Mouse (Mus musculus) midbrain, embryonic 15.5 days (tissue): Measurements from ENCODE around the gene 1700024G13Rik. TPM values are rescaled to one million over a fixed set of nuclear protein-coding genes. Genes with fewer than 3 reads are reported as not detected.
"Not testable (repeated sequence)": the region's sequence is repeated elsewhere in the genome, so short reads cannot be mapped to it uniquely, and the experiment has no call there.

Experiments
- ATAC-seq: fragments of 200-750 bp; cut with Nextera tagmentation; replicated peaks from 2 replicates; pipeline ENCODE4 v1.8.0; 2017; ENCODE audit warnings: moderate TSS enrichment
- H3K27ac ChIP-seq: fragments of 300-500 bp; sonication (generic); 2 replicates; pipeline ENCODE4 v1.5.1; 2015; ENCODE audit warnings: mild to moderate bottlenecking, inconsistent platforms
- H3K27me3 ChIP-seq: fragments of 300-500 bp; sonication (generic); replicated peaks from 2 replicates; pipeline ENCODE4 v1.6.1; 2015; ENCODE audit warnings: inconsistent platforms
- H3K36me3 ChIP-seq: fragments of 300-500 bp; sonication (generic); replicated peaks from 2 replicates; pipeline ENCODE4 v1.6.1; 2015; ENCODE audit warnings: inconsistent platforms
- H3K4me1 ChIP-seq: fragments of 300-500 bp; sonication (generic); 2 replicates; pipeline ENCODE4 v1.6.1; 2015; ENCODE audit warnings: inconsistent platforms
- H3K4me2 ChIP-seq: fragments of 300-500 bp; sonication (generic); 2 replicates; pipeline ENCODE4 v1.6.1; 2015; ENCODE audit warnings: inconsistent platforms, mild to moderate bottlenecking, moderate library complexity
- H3K4me3 ChIP-seq: fragments of 300-500 bp; sonication (generic); 2 replicates; pipeline ENCODE4 v1.5.1; 2015; ENCODE audit warnings: mild to moderate bottlenecking, inconsistent platforms
- H3K9ac ChIP-seq: fragments of 300-500 bp; sonication (generic); 2 replicates; pipeline ENCODE4 v1.6.1; 2015; ENCODE audit warnings: mild to moderate bottlenecking, inconsistent platforms
- H3K9me3 ChIP-seq: fragments of 300-500 bp; sonication (generic); 2 replicates; pipeline ENCODE4 v1.6.1; 2016; ENCODE audit warnings: inconsistent platforms
- WGBS: fragments of 180-500 bp; shearing (Covaris S2); methylation state at CpG from one replicate; pipeline ENCODE4 v1.1.7; 2015; ENCODE audit warnings: mixed read lengths; 5-methylcytosine and 5-hydroxymethylcytosine counted together
- polyA plus RNA-seq: library from polyadenylated mRNA; unstranded; fragments of >200 nt; fragmentation: Nextera tagmentation; extraction: Ambion mirVana; gene quantifications from 2 replicates; pipeline ENCODE4 v1.2.1, GENCODE M21; 2015

Gene 1700024G13Rik
- polyA plus RNA-seq = 0.34 and 1.0 TPM in 2 replicates

DNA sequence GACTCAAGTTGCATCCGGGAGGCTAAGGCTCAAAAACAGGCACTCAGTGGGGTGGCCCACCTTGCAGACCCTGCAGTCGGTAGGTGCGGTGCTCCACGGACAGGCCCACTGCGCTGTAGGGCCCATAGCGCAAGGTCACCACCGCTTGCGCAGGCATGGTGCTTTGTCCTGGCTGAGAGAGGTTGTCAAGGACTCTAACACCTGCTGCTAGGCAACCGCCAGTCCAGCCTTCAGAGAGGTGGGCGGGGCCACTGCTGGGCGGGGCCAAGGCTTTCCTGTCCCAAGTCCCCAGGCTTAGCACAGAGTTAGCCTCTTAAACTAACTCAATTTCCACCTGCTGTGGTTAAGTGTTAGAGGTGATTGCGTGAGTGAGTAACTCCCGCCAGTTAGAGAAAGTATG, at the start of gene 1700024G13Rik:
Gene 1700024G13Rik, minus strand, starts transcription at position 196 of the 400 bp plus-strand sequence.
- no peak within 1 kb of the TSS for H3K9ac ChIP-seq
- H3K4me1 ChIP-seq = peaks cover 5% of the 10 kb centered on the region
- no peaks in the 10 kb centered on the region for H3K27me3 ChIP-seq
- peak within 1 kb of the TSS; percentile 30 for H3K4me2 ChIP-seq
- ATAC-seq = peak; percentile 70
- no peak within 1 kb of the TSS for H3K4me3 ChIP-seq
- no peaks in the 10 kb centered on the region for H3K36me3 ChIP-seq
- no peak within 1 kb of the TSS for H3K27ac ChIP-seq
- H3K9me3 ChIP-seq = no peaks in the 10 kb centered on the region
- 2% methylated on average over 13 of the region's 13 CpGs for WGBS

DNA sequence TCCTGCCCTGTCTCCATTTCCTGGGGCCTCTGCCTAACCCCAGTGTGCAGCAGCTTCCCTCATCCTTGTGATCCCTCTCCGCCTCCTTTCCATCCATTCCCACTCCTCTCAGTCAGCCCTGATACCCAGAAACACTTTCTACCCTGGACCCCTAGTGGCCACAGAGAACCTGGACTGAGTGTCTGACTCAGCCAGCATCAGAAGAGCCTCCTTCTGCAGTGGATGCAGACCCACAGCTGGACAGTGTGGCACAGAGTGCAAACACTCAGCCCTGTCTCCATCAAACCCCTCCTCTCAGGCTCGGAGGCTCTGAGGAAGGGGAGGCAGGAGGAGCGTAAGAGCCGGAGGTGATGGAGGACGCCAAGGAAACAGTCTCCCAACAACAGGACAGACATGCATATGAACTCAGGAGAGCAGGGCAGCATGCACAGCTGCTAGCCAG, 49.2 kb upstream of the 1700024G13Rik start:
- Histone ChIP-seq H3K4me1 (no peaks in the 10 kb centered on the region), H3K27me3 (no peaks in the 10 kb centered on the region), H3K4me2 (no peak overlapping the region), H3K9me3 (no peaks in the 10 kb centered on the region), H3K4me3 (no peak overlapping the region), H3K27ac (no peak overlapping the region), H3K36me3 (no peaks in the 10 kb centered on the region), H3K9ac (no peak overlapping the region)
- no peak for ATAC-seq
- 34% methylated on average over 5 of the region's 5 CpGs for WGBS

- Histone ChIP-seq H3K27me3 (no peaks in the 10 kb centered on the region), H3K9ac (no peak overlapping the region), H3K4me1 (no peaks in the 10 kb centered on the region), H3K4me2 (no peak overlapping the region), H3K36me3 (no peaks in the 10 kb centered on the region), H3K9me3 (no peaks in the 10 kb centered on the region), H3K4me3 (no peak overlapping the region), H3K27ac (no peak overlapping the region)
- 32% methylated on average over 8 of the region's 8 CpGs for WGBS
- ATAC-seq = no peak
Observed at GRCm38 (mm10) chr14:32429030-32429602, 40.9 kb upstream of the 1700024G13Rik start.

GRCm38 (mm10) chr14:32423946-32424345, 35.8 kb upstream of the 1700024G13Rik start:
- no peak for ATAC-seq
- Histone ChIP-seq H3K4me1 (no peaks in the 10 kb centered on the region), H3K9ac (no peak overlapping the region), H3K4me3 (no peak overlapping the region), H3K27ac (no peak overlapping the region), H3K4me2 (no peak overlapping the region), H3K9me3 (no peaks in the 10 kb centered on the region), H3K27me3 (no peaks in the 10 kb centered on the region), H3K36me3 (no peaks in the 10 kb centered on the region)
- 83% methylated on average over 7 of the region's 7 CpGs for WGBS

DNA sequence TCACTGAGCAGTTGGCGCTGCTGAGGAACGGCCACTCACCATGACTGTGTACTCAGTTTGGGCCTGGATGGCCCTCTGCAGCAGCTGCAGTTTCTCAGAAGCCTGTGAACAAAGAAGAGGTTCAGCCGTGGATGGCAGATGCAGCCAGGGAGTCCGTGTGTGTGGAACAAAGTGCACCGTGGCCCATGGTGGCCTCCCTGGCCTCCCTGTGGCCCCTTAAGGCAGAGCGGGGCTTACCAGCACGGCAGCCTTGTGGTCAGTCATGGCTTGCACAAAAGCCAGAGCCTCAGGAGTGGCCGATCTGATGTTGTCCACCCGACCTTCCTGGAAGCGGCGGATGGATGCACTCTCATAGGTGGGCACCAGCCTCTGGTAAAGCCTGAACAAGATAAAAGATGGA, 30.6 kb upstream of the 1700024G13Rik start:
- no peak for ATAC-seq
- Histone ChIP-seq H3K27ac (no peak overlapping the region), H3K4me3 (no peak overlapping the region), H3K4me1 (no peaks in the 10 kb centered on the region), H3K27me3 (no peaks in the 10 kb centered on the region), H3K4me2 (no peak overlapping the region), H3K9me3 (no peaks in the 10 kb centered on the region), H3K36me3 (no peaks in the 10 kb centered on the region), H3K9ac (no peak overlapping the region)
- 79% methylated on average over 11 of the region's 11 CpGs for WGBS

GRCm38 (mm10) chr14:32412075-32412474, 23.9 kb upstream of the 1700024G13Rik start:
- Histone ChIP-seq H3K9me3 (no peaks in the 10 kb centered on the region), H3K9ac (no peak overlapping the region), H3K4me1 (no peaks in the 10 kb centered on the region), H3K4me2 (no peak overlapping the region), H3K27ac (no peak overlapping the region), H3K36me3 (no peaks in the 10 kb centered on the region), H3K4me3 (no peak overlapping the region), H3K27me3 (no peaks in the 10 kb centered on the region)
- no peak for ATAC-seq
- WGBS = 90% methylated on average over 5 of the region's 5 CpGs

- H3K4me2 ChIP-seq = no peak overlapping the region
- H3K36me3 ChIP-seq = no peaks in the 10 kb centered on the region
- H3K9ac ChIP-seq = no peak overlapping the region
- H3K4me1 ChIP-seq = no peaks in the 10 kb centered on the region
- H3K27me3 ChIP-seq = no peaks in the 10 kb centered on the region
- no peak overlapping the region for H3K4me3 ChIP-seq
- 81% methylated on average over 5 of the region's 5 CpGs for WGBS
- no peaks in the 10 kb centered on the region for H3K9me3 ChIP-seq
- H3K27ac ChIP-seq = no peak overlapping the region
- ATAC-seq = no peak
Observed at GRCm38 (mm10) chr14:32410084-32410483, 21.9 kb upstream of the 1700024G13Rik start.

- WGBS = 32% methylated on average over 1 of the region's 1 CpGs
- not testable (repeated sequence) for H3K9ac ChIP-seq, H3K27me3 ChIP-seq, H3K9me3 ChIP-seq, H3K27ac ChIP-seq, H3K4me3 ChIP-seq, H3K4me1 ChIP-seq, ATAC-seq, H3K4me2 ChIP-seq, H3K36me3 ChIP-seq
Observed at GRCm38 (mm10) chr14:32405399-32405798, 17.2 kb upstream of the 1700024G13Rik start.

DNA sequence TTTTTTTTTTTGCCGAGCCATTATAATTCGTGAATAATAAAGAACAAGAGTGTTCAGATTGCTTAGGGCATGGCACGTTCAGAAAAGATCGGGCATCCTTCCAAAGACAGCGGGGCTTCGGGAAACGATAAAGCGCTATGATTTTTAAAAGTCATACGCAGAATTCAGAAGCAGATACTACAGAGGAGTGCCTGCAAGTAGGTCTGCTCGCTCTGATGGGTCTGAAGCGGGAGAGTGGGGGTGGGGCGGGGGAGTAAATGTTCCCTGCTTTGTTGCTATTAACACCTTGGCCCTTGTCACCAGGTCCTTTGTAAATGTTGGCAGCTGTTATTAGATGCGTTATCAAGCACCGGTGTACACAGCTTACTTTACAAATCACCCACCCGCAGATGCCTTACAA, 6.6 kb downstream of the 1700024G13Rik start:
- H3K27me3 ChIP-seq = peaks cover 4% of the 10 kb centered on the region; the same call in 1 of the 2 replicates
- H3K9me3 ChIP-seq = no peaks in the 10 kb centered on the region
- H3K4me1 ChIP-seq = peaks cover 18% of the 10 kb centered on the region
- peak overlapping the region; percentile 21; the same call in 1 of the 2 replicates for H3K4me2 ChIP-seq
- H3K36me3 ChIP-seq = no peaks in the 10 kb centered on the region
- peak; percentile 48; the same call in 1 of the 2 replicates for ATAC-seq
- H3K27ac ChIP-seq = no peak overlapping the region
- no peak overlapping the region for H3K9ac ChIP-seq
- H3K4me3 ChIP-seq = no peak overlapping the region
- WGBS = 39% methylated on average over 15 of the region's 15 CpGs

GRCm38 (mm10) chr14:32381066-32381465, 7.1 kb downstream of the 1700024G13Rik start:
- H3K4me3 ChIP-seq = no peak overlapping the region
- H3K9me3 ChIP-seq = no peaks in the 10 kb centered on the region
- H3K36me3 ChIP-seq = no peaks in the 10 kb centered on the region
- H3K9ac ChIP-seq = no peak overlapping the region
- peaks cover 4% of the 10 kb centered on the region; the same call in 1 of the 2 replicates for H3K27me3 ChIP-seq
- H3K4me1 ChIP-seq = peaks cover 18% of the 10 kb centered on the region
- ATAC-seq = peak; percentile 37; the same call in 1 of the 2 replicates
- 31% methylated on average over 7 of the region's 7 CpGs for WGBS
- H3K4me2 ChIP-seq = peak overlapping the region; percentile 21; the same call in 1 of the 2 replicates
- no peak overlapping the region for H3K27ac ChIP-seq

- no peak overlapping the region for H3K9ac ChIP-seq
- H3K4me2 ChIP-seq = no peak overlapping the region
- H3K4me3 ChIP-seq = no peak overlapping the region
- H3K9me3 ChIP-seq = no peaks in the 10 kb centered on the region
- no peak for ATAC-seq
- H3K27ac ChIP-seq = no peak overlapping the region
- H3K27me3 ChIP-seq = peaks cover 4% of the 10 kb centered on the region; the same call in 1 of the 2 replicates
- 38% methylated on average over 3 of the region's 3 CpGs for WGBS
- peaks cover 18% of the 10 kb centered on the region for H3K4me1 ChIP-seq
- no peaks in the 10 kb centered on the region for H3K36me3 ChIP-seq
Observed at GRCm38 (mm10) chr14:32380099-32380480, 8.1 kb downstream of the 1700024G13Rik start.

GRCm38 (mm10) chr14:32379395-32380098, 8.6 kb downstream of the 1700024G13Rik start:
- Histone ChIP-seq H3K4me2 (peak overlapping the region; percentile 31; the same call in 1 of the 2 replicates), H3K4me1 (peaks cover 18% of the 10 kb centered on the region), H3K36me3 (no peaks in the 10 kb centered on the region), H3K9ac (no peak overlapping the region), H3K27me3 (peaks cover 4% of the 10 kb centered on the region; the same call in 1 of the 2 replicates), H3K9me3 (no peaks in the 10 kb centered on the region), H3K27ac (no peak overlapping the region), H3K4me3 (no peak overlapping the region)
- no peak for ATAC-seq
- WGBS = 11% methylated on average over 22 of the region's 22 CpGs
